Mouse (Mus musculus): ENCODE results near the gene Afap1l2.

The Afap1l2 gene

GRCm38 (mm10) chr19:56873816-56874600 lies 134.0 kb downstream of the Afap1l2 start, which contains the start of gene Vwa2:
Vwa2 (plus strand) TSS chr19:56874249.
- no peak for DNase-seq

- DNase-seq, result no peak
Observed at GRCm38 (mm10) chr19:56867701-56868100, 140.3 kb downstream of the Afap1l2 start.

Data from kidney, adult 9 months (tissue).